Mouse (Mus musculus) liver, embryonic 16.5 days (tissue): Measurements from ENCODE around the gene Ncoa5. TPM values are rescaled to one million over a fixed set of nuclear protein-coding genes. Genes with fewer than 3 reads are reported as not detected.

Source experiments
- polyA plus RNA-seq: library from polyadenylated mRNA; unstranded; fragments of >200 nt; fragmentation: Nextera tagmentation; extraction: Ambion mirVana; gene quantifications from 2 replicates; pipeline ENCODE4 v1.2.1, GENCODE M21; 2015

The Ncoa5 gene
- polyA plus RNA-seq, 1 experiment from 2014 or later: 15.3 TPM

Other genes with a start within 250 kb of the Ncoa5 start
- 9.4 and 12.1 TPM in 2 replicates for gene Snx21, start 249.0 kb downstream of the Ncoa5 start, polyA plus RNA-seq
- gene Acot8, start 230.0 kb downstream of the Ncoa5 start, polyA plus RNA-seq: 19.8 and 20.6 TPM in 2 replicates
- gene Zswim3, start 229.8 kb downstream of the Ncoa5 start, polyA plus RNA-seq: 4.3 TPM in 2 replicates
- 3.4 and 4.1 TPM in 2 replicates for gene Zswim1, start 212.2 kb downstream of the Ncoa5 start, polyA plus RNA-seq
- not detected in 2 replicates for gene Spata25, start 206.3 kb downstream of the Ncoa5 start, polyA plus RNA-seq
- 90.7 and 92.5 TPM in 2 replicates for gene Ctsa, start 202.0 kb downstream of the Ncoa5 start, polyA plus RNA-seq
- gene Neurl2, start 201.4 kb downstream of the Ncoa5 start, polyA plus RNA-seq: 1.7 and 2.5 TPM in 2 replicates
- 23.1 and 27.4 TPM in 2 replicates for gene Pltp, start 177.2 kb downstream of the Ncoa5 start, polyA plus RNA-seq
- 36.8 and 38.2 TPM in 2 replicates for gene Pcif1, start 155.6 kb downstream of the Ncoa5 start, polyA plus RNA-seq
- gene Zfp335, start 123.1 kb downstream of the Ncoa5 start, polyA plus RNA-seq: 5.9 and 6.8 TPM in 2 replicates
- gene Mmp9, start 94.1 kb downstream of the Ncoa5 start, polyA plus RNA-seq: 8.9 and 13.0 TPM in 2 replicates
- 0.13 TPM in 2 replicates for gene Slc12a5, start 74.1 kb downstream of the Ncoa5 start, polyA plus RNA-seq
- gene Cd40, start 20.8 kb upstream of the Ncoa5 start, polyA plus RNA-seq: 2.6 and 3.0 TPM in 2 replicates
- not detected in 2 replicates for gene 1700025C18Rik, start 55.9 kb upstream of the Ncoa5 start, polyA plus RNA-seq
- gene Cdh22, start 200.0 kb upstream of the Ncoa5 start, polyA plus RNA-seq: not detected in 2 replicates